18 mouse cellular contexts compared by ENCODE assay signal in the genomic region with DNA sequence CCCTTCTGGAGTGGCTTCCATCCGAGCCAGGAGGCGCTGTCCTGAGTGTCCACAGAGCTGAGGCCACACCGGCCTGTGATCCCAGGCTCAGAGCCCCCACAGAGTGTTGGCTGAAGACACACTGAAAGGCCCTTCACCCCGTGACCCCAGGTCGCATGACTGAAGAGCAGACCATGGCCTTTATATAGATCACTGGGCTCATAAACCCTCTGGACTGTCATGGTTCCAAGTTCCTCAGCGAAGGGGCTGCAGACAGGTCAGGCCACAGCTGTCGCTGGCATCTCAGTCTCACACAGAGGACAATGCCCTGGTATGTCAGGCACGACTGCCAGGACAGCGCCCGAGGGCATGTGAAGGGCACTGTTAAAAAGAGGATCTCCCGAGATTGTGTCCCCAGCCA. TPM values are rescaled to one million over a fixed set of nuclear protein-coding genes. Genes with fewer than 3 reads are reported as not detected.
DNase-seq lines count a peak whose midpoint lies in the region; ATAC-seq lines count a peak whose summit lies in the region.
"Had no signal": no experiment of that assay in that cellular context is flagged by ENCODE, and none has a peak within 500 bp of the region (broad histone marks: within the 10 kb centered on the region; RNA-seq: fewer than 3 reads in every experiment).

No protein-coding gene starts in this region.

- H3K4me1 ChIP-seq in kidney, embryonic 15.5 days = peaks cover 10% of the 10 kb centered on the region
- peaks cover 33% of the 10 kb centered on the region for H3K4me1 ChIP-seq in heart, embryonic 13.5 days
- H3K4me1 ChIP-seq: forebrain, embryonic 12.5 days; midbrain, embryonic 13.5 days; neural tube, embryonic 15.5 days had no signal

- H3K9me3 ChIP-seq in kidney, embryonic 15.5 days (replicated peaks) = no peaks in the 10 kb centered on the region
- peaks cover 5% of the 10 kb centered on the region; the same call in 1 of the 2 replicates for H3K9me3 ChIP-seq in heart, embryonic 13.5 days
- H3K9me3 ChIP-seq: midbrain, embryonic 13.5 days; neural tube, embryonic 15.5 days had no signal

- no peaks in the 10 kb centered on the region for H3K36me3 ChIP-seq in kidney, embryonic 15.5 days
- no peaks in the 10 kb centered on the region; the same call in 1 of the 2 replicates for H3K36me3 ChIP-seq in heart, embryonic 13.5 days
- H3K36me3 ChIP-seq: forebrain, embryonic 12.5 days; midbrain, embryonic 13.5 days; neural tube, embryonic 15.5 days had no signal

- ATAC-seq in kidney, embryonic 15.5 days (replicated peaks; ENCODE audit: low FRiP score) = no peak
- peak; percentile 66 for ATAC-seq in heart, embryonic 13.5 days (ENCODE audit: extremely low read depth, insufficient number of reproducible peaks, low FRiP score, low TSS enrichment)
- ATAC-seq: hindbrain, embryonic 16.5 days; midbrain, embryonic 13.5 days had no signal

- H3K4me2 ChIP-seq in kidney, embryonic 15.5 days = no peak overlapping the region
- H3K4me2 ChIP-seq in heart, embryonic 13.5 days = peak overlapping the region; percentile 67
- H3K4me2 ChIP-seq: forebrain, embryonic 12.5 days; midbrain, embryonic 13.5 days; neural tube, embryonic 15.5 days had no signal

- DNase-seq in kidney, postnatal 14 days = peak; percentile 10
- peak; percentile 71 for DNase-seq in heart, adult 8-10 months (ENCODE audit: low spot score)
- peak; percentile 43 for DNase-seq in mesoderm, embryonic 11.5 days (ENCODE audit: low read depth, low spot score)
- no peak for DNase-seq in thymus, postnatal 25 days
- DNase-seq in cerebellum, adult 8-10 months = no peak
- DNase-seq: cerebellum, adult 9-11 months; kidney, adult 11 months; liver; lung, adult 18-20 months; lung, postnatal 4 days; right cerebral cortex, adult 18-20 months had no signal

- H3K9ac ChIP-seq in kidney, embryonic 15.5 days = no peak overlapping the region
- H3K9ac ChIP-seq in heart, embryonic 13.5 days = peak overlapping the region; percentile 81
- H3K9ac ChIP-seq: forebrain, embryonic 12.5 days; midbrain, embryonic 13.5 days; neural tube, embryonic 15.5 days had no signal

- H3K27ac ChIP-seq in kidney, embryonic 15.5 days = no peak overlapping the region
- peak overlapping the region; percentile 91 for H3K27ac ChIP-seq in heart, embryonic 13.5 days (replicated peaks)
- H3K27ac ChIP-seq: forebrain, embryonic 12.5 days; midbrain, embryonic 13.5 days; neural tube, embryonic 15.5 days had no signal

- WGBS in kidney, embryonic 15.5 days = 47% methylated on average over 11 of the region's 11 CpGs
- 39% methylated on average over 11 of the region's 11 CpGs for WGBS in heart, embryonic 13.5 days

- no peaks in the 10 kb centered on the region for H3K27me3 ChIP-seq in kidney, embryonic 15.5 days
- peaks cover 4% of the 10 kb centered on the region for H3K27me3 ChIP-seq in heart, embryonic 13.5 days (replicated peaks)
- H3K27me3 ChIP-seq: midbrain, embryonic 13.5 days; neural tube, embryonic 15.5 days had no signal

- no peak overlapping the region for H3K4me3 ChIP-seq in kidney, embryonic 15.5 days (replicated peaks)
- H3K4me3 ChIP-seq in heart, embryonic 13.5 days = peak overlapping the region; percentile 51
- H3K4me3 ChIP-seq: forebrain, embryonic 12.5 days; midbrain, embryonic 13.5 days; neural tube, embryonic 15.5 days had no signal

RNA-seq across cellular contexts. Expression of a gene that starts 8.0 kb away (rescaled TPM):
- polyA plus RNA-seq in kidney, embryonic 15.5 days (2015; fragmentation: Nextera tagmentation; extraction: Ambion mirVana) = 0.78 and 2.3 TPM in 2 replicates
- over 10,000 TPM; 21,987 to 25,864 (median 23,706) TPM for total RNA-seq in heart, adult 8-10 months (2022)
- 7,724 and 9,145 TPM in 2 replicates for polyA plus RNA-seq in heart, embryonic 13.5 days (2015; fragmentation: Nextera tagmentation; extraction: Ambion mirVana)
- total RNA-seq: layer of hippocampus, postnatal 10 days had no signal

RNA-seq across cellular contexts. Expression of a gene that starts 42.9 kb away (rescaled TPM):
- 8.7 and 9.9 TPM in 2 replicates for polyA plus RNA-seq in kidney, embryonic 15.5 days (2015; fragmentation: Nextera tagmentation; extraction: Ambion mirVana)
- total RNA-seq in heart, adult 8-10 months (2022) = 10 to 100 TPM; 16.1 to 21.3 (median 20.0) TPM
- polyA plus RNA-seq in heart, embryonic 13.5 days (2015; fragmentation: Nextera tagmentation; extraction: Ambion mirVana) = 4.5 and 4.8 TPM in 2 replicates

RNA-seq across cellular contexts. Expression of a gene that starts 47.8 kb away (rescaled TPM):
- polyA plus RNA-seq in kidney, embryonic 15.5 days (2015; fragmentation: Nextera tagmentation; extraction: Ambion mirVana) = 0.19 TPM in 1 of 2 replicates, not detected in the other
- under 1 TPM in 1 of 4 experiments, not detected in 3; 0.37 TPM for total RNA-seq in heart, adult 8-10 months (2022)
- polyA plus RNA-seq in heart, embryonic 13.5 days (2015; fragmentation: Nextera tagmentation; extraction: Ambion mirVana) = 0.36 TPM in 1 of 2 replicates, not detected in the other
- polyA plus RNA-seq: forebrain, embryonic 12.5 days; midbrain, embryonic 13.5 days had no signal

Comparison
In these comparisons a context has a peak if more than half of its experiments do, and no peak if none do; other contexts are left out.
1. DNase-seq: peak in kidney, postnatal 14 days (single experiment), heart, adult 8-10 months (single experiment) and mesoderm, embryonic 11.5 days (single experiment); none in thymus, postnatal 25 days (single experiment) and cerebellum, adult 8-10 months (single experiment).
2. RNA of a gene that starts 8.0 kb away (polyA plus RNA-seq): 7,724 to 9,145 TPM in heart, embryonic 13.5 days; 0.78 to 2.3 TPM in kidney, embryonic 15.5 days; every median in the first group is over 1,000 times any median in the second.